Mouse (Mus musculus): Measurements from ENCODE around the gene Gm20388. TPM values are rescaled to one million over a fixed set of nuclear protein-coding genes. Genes with fewer than 3 reads are reported as not detected.

Gene Gm20388
- polyA plus RNA-seq, 1 experiment: 23.9 TPM

DNA sequence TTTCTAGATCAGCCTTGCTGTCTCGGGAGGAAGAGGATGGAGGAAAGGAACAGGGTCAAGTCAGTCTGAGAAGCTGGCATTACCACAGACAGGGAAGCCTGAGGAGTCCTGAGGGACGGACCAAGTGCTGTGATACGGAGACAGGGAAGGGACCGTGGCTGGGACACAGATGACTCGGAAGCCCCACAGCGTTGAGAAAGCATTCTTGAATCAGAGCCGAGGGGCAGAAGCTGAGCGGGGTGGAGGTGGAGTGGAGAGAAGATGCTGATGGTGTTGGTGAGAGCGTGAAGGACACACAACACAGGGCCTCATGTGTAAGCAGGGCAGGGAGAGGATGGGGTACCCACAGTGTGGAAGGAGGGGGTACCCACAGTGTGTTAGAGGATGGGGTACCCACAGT lies 2384.7 kb downstream of the Gm20388 start:
- H3K4me3 ChIP-seq (ENCODE audit: insufficient read depth, low read length): no peak overlapping the region
- TF ChIP-seq CTCF (IDR thresholded peaks at IDR 0.05; ENCODE audit: extremely low read depth, insufficient read depth, low read length) (no peak), POLR2A (IDR thresholded peaks at IDR 0.05; ENCODE audit: extremely low read depth, insufficient read depth, low read length) (no peak)
- H3K27ac ChIP-seq (ENCODE audit: insufficient read depth, low read length): peak overlapping the region; percentile 71
- H3K4me1 ChIP-seq (ENCODE audit: control insufficient read depth, insufficient read depth, low read length): peaks cover 2% of the 10 kb centered on the region; the same call in 1 of the 2 replicates

DNA sequence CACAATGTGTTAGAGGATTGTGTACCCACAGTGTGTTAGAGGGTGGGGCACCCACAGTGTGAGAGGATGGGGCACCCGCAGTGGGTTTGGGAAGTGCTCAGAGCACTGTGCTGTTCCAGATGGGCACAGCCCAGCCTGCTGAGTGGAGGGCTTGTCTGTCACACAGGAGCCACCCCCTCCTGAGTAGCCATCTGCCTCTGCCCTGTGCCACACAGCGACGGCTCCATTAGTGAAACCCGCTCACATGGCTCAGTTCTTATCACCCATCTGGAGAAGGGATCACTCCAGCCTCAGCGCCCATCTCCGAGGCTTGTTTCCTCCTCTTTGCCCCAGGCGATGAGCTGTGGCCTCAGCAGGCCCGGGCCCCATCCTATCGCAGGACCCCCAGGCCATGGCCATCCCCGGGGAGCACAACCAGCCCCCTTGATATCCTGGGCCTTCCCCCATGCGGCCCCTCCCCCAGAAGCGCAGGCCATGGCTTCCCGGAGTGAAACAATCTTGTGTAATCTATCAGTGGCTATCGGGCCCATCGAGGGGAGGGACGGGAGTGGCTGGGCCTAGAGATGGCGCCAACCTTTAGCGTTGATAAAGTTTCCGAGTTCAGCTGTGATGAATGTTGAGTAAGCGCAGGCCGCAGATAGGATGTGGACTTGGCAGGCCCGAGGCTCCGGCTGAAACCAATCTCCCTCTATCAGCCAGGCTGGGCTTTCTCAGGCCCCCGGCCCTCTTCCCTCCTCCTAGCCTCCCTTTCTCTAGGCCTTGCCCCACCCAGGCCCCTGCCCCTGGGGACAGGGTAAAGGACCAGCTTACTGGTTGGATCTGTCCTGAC lies 2385.7 kb downstream of the Gm20388 start:
- Histone ChIP-seq H3K4me3 (ENCODE audit: insufficient read depth, low read length) (no peak overlapping the region), H3K27ac (ENCODE audit: insufficient read depth, low read length) (peak overlapping the region; percentile 71), H3K4me1 (ENCODE audit: control insufficient read depth, insufficient read depth, low read length) (peaks cover 2% of the 10 kb centered on the region; the same call in 1 of the 2 replicates)
- TF ChIP-seq POLR2A (IDR thresholded peaks at IDR 0.05; ENCODE audit: extremely low read depth, insufficient read depth, low read length): 0 out of 2 replicates have a peak, but pooled peaks have one; percentile 10
- no peak for TF ChIP-seq CTCF (IDR thresholded peaks at IDR 0.05; ENCODE audit: extremely low read depth, insufficient read depth, low read length)

DNA sequence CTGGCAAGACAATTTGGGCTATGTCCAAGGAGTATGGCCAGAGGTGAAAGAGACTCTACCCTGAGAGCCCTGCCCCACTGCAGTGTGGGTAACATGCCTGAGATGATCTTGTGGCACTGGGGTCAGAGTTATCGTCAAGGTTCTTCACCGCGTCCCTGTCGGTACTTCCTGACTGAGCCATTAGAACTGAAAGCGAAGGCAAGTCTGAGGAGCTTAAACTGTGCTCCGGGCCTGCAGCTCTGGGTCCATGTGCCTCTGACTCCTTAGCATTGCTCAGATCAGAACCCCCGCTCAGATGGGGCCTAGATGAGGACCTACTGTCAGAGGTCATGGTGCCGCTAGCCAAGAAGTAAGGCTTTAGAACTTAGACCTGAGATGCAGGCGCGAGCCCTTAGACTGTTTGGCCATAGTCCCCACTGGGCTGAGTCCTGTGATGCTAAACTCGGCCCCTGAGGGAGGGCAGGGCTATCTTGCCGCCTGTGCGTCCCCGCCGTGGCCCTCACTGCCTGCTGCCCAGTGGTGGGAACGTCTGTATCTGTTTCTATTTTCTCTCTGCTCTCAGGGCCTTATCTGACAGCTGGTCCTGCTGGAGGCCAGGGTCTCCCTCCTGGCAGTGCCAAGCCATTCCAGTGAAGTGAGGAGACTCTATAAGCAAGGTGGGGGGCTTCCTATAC lies 2389.1 kb downstream of the Gm20388 start:
- H3K4me1 ChIP-seq (ENCODE audit: control insufficient read depth, insufficient read depth, low read length): peaks cover 2% of the 10 kb centered on the region; the same call in 1 of the 2 replicates
- H3K4me3 ChIP-seq (ENCODE audit: insufficient read depth, low read length): no peak overlapping the region
- TF ChIP-seq CTCF (IDR thresholded peaks at IDR 0.05; ENCODE audit: extremely low read depth, insufficient read depth, low read length) (no peak), POLR2A (IDR thresholded peaks at IDR 0.05; ENCODE audit: extremely low read depth, insufficient read depth, low read length) (no peak)
- no peak overlapping the region for H3K27ac ChIP-seq (ENCODE audit: insufficient read depth, low read length)

DNA sequence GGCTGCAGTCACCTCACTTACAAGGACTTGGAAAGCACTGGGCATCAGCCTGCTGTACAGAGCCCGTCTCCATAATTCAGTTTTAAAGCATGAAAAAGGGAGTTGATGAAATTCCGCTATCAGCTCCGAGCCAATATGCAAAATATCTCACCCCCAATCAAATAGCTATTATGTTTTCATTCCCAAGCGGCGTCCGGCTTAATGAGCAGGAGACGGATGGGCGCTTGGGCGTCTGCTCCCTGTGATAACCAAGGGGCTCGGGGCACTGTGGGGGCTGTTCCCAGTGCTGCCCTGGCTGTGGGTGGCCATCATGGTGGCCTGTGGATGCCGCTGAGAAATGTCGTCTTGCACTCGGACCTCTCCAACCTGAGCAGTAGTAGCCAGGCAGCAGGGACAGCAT lies 2390.4 kb downstream of the Gm20388 start:
- H3K27ac ChIP-seq (ENCODE audit: insufficient read depth, low read length): no peak overlapping the region
- H3K4me3 ChIP-seq (ENCODE audit: insufficient read depth, low read length): no peak overlapping the region
- H3K4me1 ChIP-seq (ENCODE audit: control insufficient read depth, insufficient read depth, low read length): peaks cover 2% of the 10 kb centered on the region; the same call in 1 of the 2 replicates
- no peak for TF ChIP-seq CTCF (IDR thresholded peaks at IDR 0.05; ENCODE audit: extremely low read depth, insufficient read depth, low read length)

DNA sequence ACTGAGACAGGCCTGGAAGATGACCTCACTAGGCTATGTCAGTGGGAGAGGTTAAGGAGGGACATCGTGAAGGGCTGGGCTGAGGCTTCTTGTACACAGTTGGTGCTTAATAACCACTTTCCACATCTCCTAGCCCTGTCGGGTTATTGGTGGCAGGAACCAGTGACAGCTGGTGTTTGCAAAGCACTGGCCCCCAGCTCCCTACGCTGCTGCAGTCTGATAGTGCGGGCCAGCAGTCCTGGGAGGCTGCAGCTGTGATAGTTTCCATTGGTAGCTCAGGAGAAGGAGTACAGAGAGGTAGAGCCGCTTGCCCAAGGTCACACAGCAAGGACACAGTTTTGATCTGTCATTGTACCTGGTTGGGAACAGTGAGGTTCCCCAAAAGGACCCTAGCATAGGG lies 2391.2 kb downstream of the Gm20388 start:
- no peak for TF ChIP-seq CTCF (IDR thresholded peaks at IDR 0.05; ENCODE audit: extremely low read depth, insufficient read depth, low read length)
- no peak overlapping the region for H3K27ac ChIP-seq (ENCODE audit: insufficient read depth, low read length)
- peaks cover 2% of the 10 kb centered on the region; the same call in 1 of the 2 replicates for H3K4me1 ChIP-seq (ENCODE audit: control insufficient read depth, insufficient read depth, low read length)
- H3K4me3 ChIP-seq (ENCODE audit: insufficient read depth, low read length): no peak overlapping the region

DNA sequence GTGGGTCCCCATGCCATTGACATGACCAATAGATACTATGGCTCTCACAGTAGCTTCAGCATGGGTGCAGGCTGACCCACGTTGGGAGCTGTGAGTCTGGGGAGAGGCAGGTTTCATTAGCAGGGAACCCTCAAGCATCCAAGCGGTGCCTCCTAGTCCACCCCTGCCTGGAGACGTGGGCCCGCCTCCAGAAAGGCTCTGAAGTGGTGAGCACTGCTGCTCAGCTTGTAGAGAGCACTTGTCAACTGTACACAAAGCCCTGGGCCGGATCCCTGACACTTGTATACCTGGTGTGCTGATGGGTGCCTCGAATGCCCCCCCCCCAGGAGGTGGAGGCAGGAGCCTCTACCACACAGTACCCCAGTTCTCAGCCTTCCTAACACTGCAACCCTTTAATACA lies 2392.8 kb downstream of the Gm20388 start:
- TF ChIP-seq CTCF (IDR thresholded peaks at IDR 0.05; ENCODE audit: extremely low read depth, insufficient read depth, low read length): no peak
- TF ChIP-seq POLR2A (IDR thresholded peaks at IDR 0.05; ENCODE audit: extremely low read depth, insufficient read depth, low read length): no peak
- Histone ChIP-seq H3K4me1 (ENCODE audit: control insufficient read depth, insufficient read depth, low read length) (peaks cover 2% of the 10 kb centered on the region; the same call in 1 of the 2 replicates), H3K4me3 (ENCODE audit: insufficient read depth, low read length) (no peak overlapping the region), H3K27ac (ENCODE audit: insufficient read depth, low read length) (no peak overlapping the region)

DNA sequence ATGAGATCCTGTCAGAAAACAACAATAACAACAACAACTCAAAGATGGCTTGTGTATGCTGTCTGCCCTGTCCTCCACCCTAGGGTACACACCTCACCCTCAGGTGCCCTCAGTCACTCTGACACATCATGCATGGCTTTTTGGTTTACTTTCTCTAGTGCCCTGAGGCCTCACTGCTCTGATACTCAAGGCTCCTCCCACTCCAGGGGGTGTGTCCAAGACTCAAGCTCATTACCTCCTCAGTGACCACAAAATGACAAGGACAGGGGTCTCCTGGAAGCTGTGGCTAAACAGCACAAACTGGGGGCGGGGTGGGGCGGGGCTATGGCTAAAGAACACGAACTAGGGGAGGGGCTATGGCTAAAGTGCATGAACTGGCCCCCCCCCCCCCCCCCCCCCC lies 2393.4 kb downstream of the Gm20388 start:
- H3K4me3 ChIP-seq (ENCODE audit: insufficient read depth, low read length): no peak overlapping the region
- TF ChIP-seq POLR2A (IDR thresholded peaks at IDR 0.05; ENCODE audit: extremely low read depth, insufficient read depth, low read length) (no peak), CTCF (IDR thresholded peaks at IDR 0.05; ENCODE audit: extremely low read depth, insufficient read depth, low read length) (no peak)
- H3K4me1 ChIP-seq (ENCODE audit: control insufficient read depth, insufficient read depth, low read length): no peaks in the 10 kb centered on the region
- H3K27ac ChIP-seq (ENCODE audit: insufficient read depth, low read length): no peak overlapping the region

DNA sequence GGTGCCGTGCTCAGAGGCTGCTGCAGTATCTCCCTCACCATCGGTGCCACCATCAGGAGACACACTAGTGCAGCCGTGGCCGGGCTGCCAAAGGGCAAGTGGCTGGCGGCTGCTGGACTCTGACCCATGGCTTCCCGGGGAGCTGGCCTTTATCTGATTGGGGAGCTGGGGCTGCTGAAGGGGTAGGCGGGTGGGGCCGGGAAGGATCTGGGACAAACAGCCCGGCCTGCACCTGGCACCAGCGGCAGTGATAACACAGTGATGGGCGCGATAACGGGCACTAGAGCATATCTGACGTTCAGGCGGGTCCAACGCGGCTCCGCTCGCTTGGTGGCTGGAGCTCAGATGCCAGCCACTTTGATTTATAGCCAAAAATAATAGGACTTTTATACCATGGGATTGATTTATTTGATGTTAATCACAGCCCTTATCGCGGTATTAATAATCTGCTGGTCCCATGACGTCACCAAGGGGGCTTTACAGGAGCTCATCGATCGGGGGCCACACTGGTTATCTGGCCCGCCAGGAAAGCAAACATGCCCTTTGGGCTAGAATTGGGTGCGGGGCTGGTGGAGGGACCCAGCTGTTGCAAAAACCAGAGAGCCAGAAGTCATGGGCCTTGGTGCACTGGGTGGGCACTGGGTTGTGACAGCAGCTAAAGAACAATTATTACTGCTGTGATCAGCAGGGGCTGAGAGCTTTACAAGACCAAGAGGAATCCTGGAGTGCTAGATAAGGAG lies 2396.2 kb downstream of the Gm20388 start:
- TF ChIP-seq POLR2A (IDR thresholded peaks at IDR 0.05; ENCODE audit: extremely low read depth, insufficient read depth, low read length): no peak
- no peak for TF ChIP-seq CTCF (IDR thresholded peaks at IDR 0.05; ENCODE audit: extremely low read depth, insufficient read depth, low read length)
- Histone ChIP-seq H3K4me1 (ENCODE audit: control insufficient read depth, insufficient read depth, low read length) (no peaks in the 10 kb centered on the region), H3K4me3 (ENCODE audit: insufficient read depth, low read length) (no peak overlapping the region), H3K27ac (ENCODE audit: insufficient read depth, low read length) (no peak overlapping the region)

DNA sequence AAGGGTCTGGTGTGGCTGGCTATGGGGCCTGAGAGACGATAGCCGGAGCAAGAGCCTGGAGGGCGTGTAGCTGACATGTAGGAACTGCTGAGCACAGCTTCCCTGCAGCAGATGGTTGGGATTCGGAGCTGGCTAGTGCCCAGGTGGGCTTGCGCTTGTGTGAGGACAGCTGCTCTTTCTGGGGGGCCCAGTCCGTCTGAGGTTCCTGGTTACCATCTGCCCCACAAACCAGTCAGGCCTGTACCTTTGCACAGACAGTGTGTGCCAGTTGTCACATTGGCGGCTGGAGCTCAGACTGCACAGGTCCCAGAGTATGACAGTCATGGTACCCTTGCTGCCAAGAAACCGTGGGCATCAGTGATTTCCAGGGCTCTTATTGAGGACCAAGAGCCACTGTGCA lies 2397.2 kb downstream of the Gm20388 start:
- Histone ChIP-seq H3K4me1 (ENCODE audit: control insufficient read depth, insufficient read depth, low read length) (no peaks in the 10 kb centered on the region), H3K27ac (ENCODE audit: insufficient read depth, low read length) (no peak overlapping the region), H3K4me3 (ENCODE audit: insufficient read depth, low read length) (no peak overlapping the region)
- no peak for TF ChIP-seq CTCF (IDR thresholded peaks at IDR 0.05; ENCODE audit: extremely low read depth, insufficient read depth, low read length)
- no peak for TF ChIP-seq POLR2A (IDR thresholded peaks at IDR 0.05; ENCODE audit: extremely low read depth, insufficient read depth, low read length)

Data from cortical plate, adult 2 months (tissue).